Mouse (Mus musculus) yolk sac, embryonic 10.5 days (tissue): ENCODE data around the gene Polr3e.
"Not testable (repeated sequence)": the region's sequence is repeated elsewhere in the genome, so short reads cannot be mapped to it uniquely, and the experiment has no call there.

ENCODE experiments used
- DNase-seq: peaks from one replicate; pipeline ENCODE4 v3.0.0-alpha.2; 2017; ENCODE audit warnings: low spot score

Gene Polr3e

DNA sequence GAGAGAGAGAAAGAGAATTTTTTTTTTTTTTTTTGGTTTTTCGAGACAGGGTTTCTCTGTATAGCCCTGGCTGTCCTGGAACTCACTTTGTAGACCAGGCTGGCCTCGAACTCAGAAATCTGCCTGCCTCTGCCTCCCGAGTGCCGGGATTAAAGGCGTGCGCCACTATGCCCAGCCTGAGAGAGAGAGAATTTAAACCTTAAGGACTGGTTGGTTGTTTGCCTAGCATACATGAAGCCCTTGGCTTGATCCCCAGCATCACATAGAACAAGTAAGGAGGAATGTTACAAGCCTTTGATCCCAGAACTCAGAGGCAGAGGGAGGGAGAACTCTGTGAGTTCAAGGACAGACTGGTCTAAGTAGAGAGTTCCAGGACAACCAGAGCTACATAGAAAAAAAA lies 6.3 kb upstream of the Polr3e start:
- DNase-seq, result not testable (repeated sequence)

- no peak for DNase-seq
Observed at GRCm38 (mm10) chr7:120913332-120913731, 4.2 kb upstream of the Polr3e start.

DNA sequence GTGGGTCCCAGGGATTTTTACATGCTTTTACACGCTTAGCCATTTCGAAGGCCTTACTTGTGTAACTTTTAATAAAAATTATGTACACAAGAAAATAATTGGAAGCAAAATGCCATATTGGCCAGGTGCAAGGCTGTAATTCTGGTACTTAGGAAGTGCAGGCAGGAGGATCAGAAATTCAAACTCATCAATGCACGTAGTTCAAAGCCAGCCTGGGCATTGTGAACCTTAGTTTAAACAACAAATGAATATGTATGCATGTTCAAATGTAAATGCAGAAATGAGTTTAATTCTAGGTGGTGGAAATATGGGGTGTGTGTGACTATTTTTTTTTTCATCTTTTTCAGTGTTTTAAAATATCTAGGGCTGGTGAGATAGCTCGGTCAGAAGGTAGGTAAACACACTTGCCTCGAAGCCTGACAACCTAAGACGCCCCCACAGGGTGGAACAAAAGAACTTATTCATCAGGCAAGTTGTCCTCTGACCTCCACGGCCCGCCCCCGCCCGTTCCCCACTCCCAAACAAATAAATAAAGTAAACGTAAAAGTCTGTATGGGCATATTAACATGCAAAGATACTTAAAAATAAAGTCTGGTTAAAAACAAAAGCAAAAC lies 1.2 kb upstream of the Polr3e start:
- DNase-seq, result no peak

- no peak for DNase-seq
Observed at GRCm38 (mm10) chr7:120917279-120917591, 309 bp upstream of the Polr3e start.

DNA sequence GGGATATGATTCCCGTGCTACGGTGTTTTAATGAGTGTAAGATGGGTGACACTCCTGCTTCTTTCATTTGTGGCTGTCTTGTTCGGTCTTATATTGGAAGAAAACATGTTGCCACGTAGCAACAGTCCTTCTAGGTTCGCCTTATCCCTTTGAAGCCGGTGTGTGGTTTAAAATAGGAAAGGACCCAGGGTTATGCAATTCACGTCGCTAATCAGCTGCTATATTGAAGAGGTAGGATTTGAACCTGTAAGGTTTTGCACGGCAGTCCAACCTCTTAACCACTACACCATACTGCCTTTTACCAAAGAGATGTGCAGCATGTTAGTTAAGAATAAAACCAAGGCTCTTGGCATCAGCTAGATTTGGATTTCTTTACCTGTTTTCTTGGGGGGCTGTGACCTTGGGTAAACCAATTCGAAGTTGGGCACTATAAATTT lies 1.0 kb downstream of the Polr3e start:
- DNase-seq, result peak; percentile 83

DNA sequence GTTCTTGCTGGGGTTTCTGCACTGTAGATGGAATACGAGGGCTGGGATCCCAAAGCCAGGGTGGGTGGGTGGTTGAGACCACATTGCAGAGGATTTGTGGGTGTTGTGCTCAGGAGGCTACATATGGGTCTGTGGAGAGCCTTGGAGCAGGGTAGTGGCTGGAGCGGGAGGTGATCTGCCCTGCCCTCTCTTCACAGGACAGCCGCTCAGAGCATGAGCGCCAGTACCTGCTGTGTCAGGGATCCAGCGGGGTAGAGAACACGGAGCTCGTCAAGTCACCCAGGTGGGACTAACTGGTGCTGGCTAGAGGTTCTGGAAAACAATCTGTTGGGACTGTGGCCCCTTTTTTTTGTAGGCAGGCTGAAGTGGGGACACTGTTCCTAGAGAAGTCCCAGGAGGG lies 15.6 kb downstream of the Polr3e start:
- DNase-seq, result no peak

DNA sequence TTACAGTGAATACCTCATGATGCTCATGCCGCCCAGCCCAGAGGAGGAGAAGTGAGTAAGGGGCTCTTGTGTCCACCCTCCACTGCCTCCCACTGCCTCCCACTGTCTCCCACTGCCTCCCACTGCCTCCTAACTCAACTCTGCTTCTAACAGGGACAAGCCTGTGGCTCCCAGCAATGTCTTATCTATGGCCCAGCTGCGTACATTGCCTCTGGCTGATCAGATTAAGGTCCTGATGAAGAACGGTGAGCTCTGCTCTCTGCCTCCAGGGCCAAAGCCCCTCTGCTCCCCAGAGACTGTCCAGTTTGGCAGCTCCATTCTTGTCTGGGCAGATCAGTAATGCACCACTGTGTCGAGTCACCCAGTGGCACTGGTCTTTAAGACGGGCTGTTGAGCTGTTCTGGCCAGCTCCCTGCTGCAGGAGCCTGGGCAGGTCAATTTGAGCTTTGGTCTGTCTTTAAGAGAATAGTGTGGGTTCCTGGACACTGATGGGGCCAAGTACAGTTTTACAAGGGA lies 16.2 kb downstream of the Polr3e start:
- DNase-seq, result no peak

DNA sequence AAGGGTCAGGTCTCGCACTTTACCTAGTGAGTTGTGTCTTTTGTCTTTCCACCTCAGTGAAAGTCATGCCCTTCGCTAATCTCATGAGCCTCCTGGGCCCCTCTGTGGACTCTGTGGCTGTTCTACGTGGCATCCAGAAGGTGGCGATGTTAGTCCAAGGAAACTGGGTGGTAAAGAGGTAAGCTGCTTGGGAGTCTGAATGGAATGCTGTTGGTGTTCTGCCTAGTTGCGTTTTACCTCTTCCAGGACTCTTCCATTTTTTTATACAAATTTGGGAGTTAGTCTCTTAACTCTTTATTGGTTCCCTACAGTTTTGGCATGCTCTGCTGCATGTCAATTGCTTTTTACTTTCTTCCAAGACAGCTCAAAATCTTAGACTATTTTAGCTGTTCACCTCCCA lies 17.2 kb downstream of the Polr3e start:
- DNase-seq, result peak; percentile 58

- no peak for DNase-seq
Observed at GRCm38 (mm10) chr7:120936522-120936921, 19.0 kb downstream of the Polr3e start.

- no peak for DNase-seq
Observed at GRCm38 (mm10) chr7:120938206-120938605, 20.7 kb downstream of the Polr3e start.

GRCm38 (mm10) chr7:120940343-120940742 lies 22.8 kb downstream of the Polr3e start:
- DNase-seq, result no peak

DNA sequence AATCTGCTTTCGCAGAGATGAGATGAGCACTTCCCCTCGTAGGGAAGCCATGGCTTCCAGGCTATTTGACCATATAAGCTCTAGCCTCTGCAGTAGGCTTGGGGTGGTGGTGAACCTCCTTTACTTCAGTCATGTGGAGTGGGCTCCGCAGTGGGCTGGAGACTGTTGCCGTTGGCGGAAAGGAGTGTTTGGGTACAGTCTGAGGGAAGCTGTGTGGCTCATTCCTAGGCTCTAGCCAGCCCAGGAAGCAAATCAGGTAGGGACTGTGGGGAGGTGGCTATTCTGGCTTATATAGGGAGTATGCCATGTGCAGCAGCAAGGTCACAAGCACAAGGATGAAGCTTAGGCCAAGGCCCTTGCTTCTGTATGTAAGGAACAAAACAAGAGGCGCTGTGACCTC lies 23.7 kb downstream of the Polr3e start:
- DNase-seq, result no peak

DNA sequence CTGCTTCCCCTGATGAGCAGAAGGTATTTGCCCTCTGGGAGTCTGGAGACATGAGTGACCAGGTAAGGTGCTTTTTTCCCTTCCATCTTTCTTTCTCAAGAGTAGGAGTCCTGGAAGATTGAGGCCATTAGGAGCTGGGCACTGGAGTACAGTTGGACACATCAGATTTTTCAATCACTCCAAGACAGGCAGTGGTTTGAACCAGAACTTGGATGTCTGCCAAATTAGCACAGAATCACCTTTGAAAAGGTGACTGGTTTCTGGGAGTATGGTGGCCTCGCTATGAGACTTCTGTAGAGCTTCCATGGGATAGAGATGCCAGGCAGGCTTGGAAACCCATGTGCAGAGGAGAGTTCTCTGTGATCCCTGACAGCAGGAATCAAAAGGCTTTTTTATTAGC lies 25.0 kb downstream of the Polr3e start:
- DNase-seq, result no peak

DNA sequence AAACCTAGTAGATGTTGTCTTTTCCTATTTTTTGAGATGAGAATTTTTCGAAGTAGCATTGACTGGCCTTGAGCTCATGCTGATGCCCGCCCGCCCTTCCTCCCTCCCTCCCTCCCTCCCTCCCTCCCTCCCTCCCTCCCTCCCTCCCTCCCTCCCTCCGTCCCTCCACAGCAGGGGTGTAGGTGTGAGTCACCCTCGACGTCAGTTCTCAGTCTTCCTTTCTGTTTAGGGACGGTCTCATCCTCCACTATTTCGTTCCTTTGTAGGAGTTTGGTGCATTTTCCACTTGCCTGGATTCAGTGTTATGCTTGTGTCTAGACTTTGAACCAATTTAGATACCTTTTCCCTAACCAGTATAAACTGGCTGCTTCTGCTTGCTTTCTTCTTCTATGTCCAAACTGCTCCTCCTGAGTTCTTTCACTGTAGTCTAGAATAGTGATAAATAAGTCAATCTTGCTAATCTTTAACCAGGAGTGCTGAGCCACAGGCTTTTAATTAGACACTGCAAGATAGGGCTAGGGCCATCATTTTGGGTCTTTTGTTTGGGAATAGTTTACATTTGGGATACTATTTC lies 26.5 kb downstream of the Polr3e start:
- DNase-seq, result peak; percentile 72

GRCm38 (mm10) chr7:120953591-120953990 lies 36.0 kb downstream of the Polr3e start:
- DNase-seq, result not testable (repeated sequence)

DNA sequence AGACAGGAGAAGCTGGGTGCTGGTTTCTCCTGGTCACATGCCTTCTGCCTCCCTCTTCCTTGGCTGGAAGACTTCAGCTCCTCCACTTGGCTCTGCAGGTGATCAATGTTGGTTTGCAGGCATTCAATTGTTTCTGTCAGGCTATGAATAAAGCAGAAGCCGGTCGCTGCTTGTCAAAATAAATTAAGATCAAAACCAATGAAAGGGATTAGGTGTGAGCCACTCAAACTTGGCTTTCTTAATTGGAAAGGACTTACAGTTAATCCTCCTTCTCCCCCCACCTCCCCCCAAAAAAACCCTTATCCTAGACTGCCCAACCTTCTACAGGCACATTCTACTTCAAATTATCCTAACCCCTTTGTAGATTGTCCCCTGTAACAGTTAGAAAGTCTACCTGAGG lies 42.6 kb downstream of the Polr3e start:
- DNase-seq, result no peak

GRCm38 (mm10) chr7:120960601-120961000 lies 43.1 kb downstream of the Polr3e start:
- no peak for DNase-seq

- peak; percentile 85 for DNase-seq
Observed at GRCm38 (mm10) chr7:120961893-120962292, 44.3 kb downstream of the Polr3e start.

DNA sequence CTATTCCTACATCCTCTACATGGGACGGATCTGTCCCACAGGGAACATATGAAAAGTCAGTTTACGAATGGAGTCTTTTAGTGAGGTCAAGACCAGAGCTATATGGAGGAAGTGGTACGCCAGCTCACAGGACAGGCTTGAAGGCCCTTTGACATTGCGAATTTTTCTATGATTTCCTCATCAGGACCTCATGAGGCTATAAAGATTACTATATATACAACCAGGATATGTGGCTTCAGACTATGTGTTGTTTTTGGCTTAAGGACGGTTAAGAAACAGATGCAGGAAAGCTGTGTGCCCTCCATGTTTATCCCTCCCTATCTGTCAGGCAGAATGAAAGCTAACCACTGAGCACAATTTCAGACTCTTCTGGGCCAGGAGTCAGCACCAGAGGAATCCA lies 45.6 kb downstream of the Polr3e start:
- no peak for DNase-seq

DNA sequence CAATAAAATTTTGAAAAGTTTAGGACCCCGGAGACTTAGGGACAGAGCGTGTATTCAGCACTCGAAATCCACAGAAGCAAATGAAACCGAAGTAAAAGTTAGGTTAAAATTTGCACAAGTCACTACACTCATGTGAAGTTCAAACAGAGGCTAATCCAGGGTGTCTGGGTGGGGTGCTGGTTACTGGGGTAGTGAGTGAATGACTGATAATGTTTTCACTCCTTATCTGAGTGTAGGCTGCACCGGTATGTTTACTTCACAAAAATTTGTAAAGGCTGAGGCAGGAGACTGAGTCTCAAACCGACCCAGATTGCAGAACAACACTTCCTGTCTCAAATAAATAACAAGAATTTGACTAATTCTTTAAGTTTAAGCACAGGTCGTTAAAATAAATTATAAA lies 51.7 kb downstream of the Polr3e start:
- peak; percentile 38 for DNase-seq

GRCm38 (mm10) chr7:120970112-120970511 lies 52.6 kb downstream of the Polr3e start:
- DNase-seq, result no peak

DNA sequence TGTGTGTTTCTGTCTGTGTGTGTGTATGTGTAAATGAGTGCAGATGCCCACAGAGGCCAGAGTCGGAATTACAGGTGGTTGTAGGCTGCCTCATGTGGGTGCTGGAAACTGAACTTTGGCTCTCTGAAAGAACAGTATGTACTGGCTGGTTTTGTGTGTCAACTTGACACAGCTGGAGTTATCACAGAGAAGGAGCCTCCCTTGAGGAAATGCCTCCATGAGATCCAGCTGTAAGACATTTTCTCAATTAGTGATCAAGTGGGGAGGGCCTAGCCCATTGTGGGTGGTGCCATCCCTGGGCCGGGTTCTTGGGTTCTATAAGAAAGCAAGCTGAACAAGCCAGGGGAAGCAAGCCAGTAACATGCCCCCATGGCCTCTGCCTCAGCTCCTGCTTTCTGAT lies 54.9 kb downstream of the Polr3e start:
- DNase-seq, result not testable (repeated sequence)

- no peak for DNase-seq
Observed at GRCm38 (mm10) chr7:120974001-120974400, 56.5 kb downstream of the Polr3e start.

DNA sequence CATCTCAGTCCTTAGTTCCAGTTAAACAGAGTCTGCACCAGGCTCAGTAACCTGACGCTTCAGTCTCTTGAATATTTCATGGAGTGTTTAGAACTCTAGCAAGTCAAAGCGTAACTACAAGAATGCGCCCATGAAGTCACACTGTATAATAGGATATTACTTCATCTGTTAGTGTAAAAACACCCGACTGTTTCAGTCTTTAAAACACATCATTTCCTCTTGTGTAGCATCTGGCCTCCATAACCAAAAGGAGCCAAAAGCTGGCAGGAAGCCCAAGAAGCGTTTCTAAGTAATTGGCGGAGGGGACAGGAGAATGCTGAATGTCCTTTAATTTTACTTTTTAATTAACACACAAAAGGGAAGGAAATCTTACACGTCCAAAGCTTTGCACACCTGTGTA lies 59.5 kb downstream of the Polr3e start:
- DNase-seq, result no peak
